Mouse (Mus musculus): Measurements from ENCODE around the gene Anxa4.
A peak's percentile ranks its signal among the peaks of the same experiment; 100 is the strongest.

Gene Anxa4

GRCm38 (mm10) chr6:86754105-86754863 is 39.1 kb downstream of the Anxa4 start:
- peak; percentile 26 for DNase-seq (ENCODE audit: low read depth, low spot score)

GRCm38 (mm10) chr6:86752843-86753485 is 40.4 kb downstream of the Anxa4 start:
- DNase-seq (ENCODE audit: low read depth, low spot score) = no peak

GRCm38 (mm10) chr6:86750961-86751360 is 42.4 kb downstream of the Anxa4 start:
- DNase-seq (ENCODE audit: low read depth, low spot score) = no peak

GRCm38 (mm10) chr6:86749817-86750216 is 43.6 kb downstream of the Anxa4 start:
- DNase-seq (ENCODE audit: low read depth, low spot score) = no peak

GRCm38 (mm10) chr6:86747171-86747570 is 46.2 kb downstream of the Anxa4 start:
- peak; percentile 65 for DNase-seq (ENCODE audit: low read depth, low spot score)

GRCm38 (mm10) chr6:86740652-86741051 is 52.7 kb downstream of the Anxa4 start:
- no peak for DNase-seq (ENCODE audit: low read depth, low spot score)

GRCm38 (mm10) chr6:86736830-86737229 is 56.6 kb downstream of the Anxa4 start:
- DNase-seq (ENCODE audit: low read depth, low spot score) = no peak

- DNase-seq (ENCODE audit: low read depth, low spot score) = no peak
Observed at GRCm38 (mm10) chr6:86736313-86736712, 57.1 kb downstream of the Anxa4 start.

- peak; percentile 99 for DNase-seq (ENCODE audit: low read depth, low spot score)
Observed at GRCm38 (mm10) chr6:86733183-86733876, 60.1 kb downstream of the Anxa4 start, which contains the start of gene Gmcl1. TSS of gene Gmcl1 (minus strand) at chr6:86733383.

- DNase-seq (ENCODE audit: low read depth, low spot score) = peak; percentile 20
Observed at GRCm38 (mm10) chr6:86732276-86733173, 60.9 kb downstream of the Anxa4 start.

GRCm38 (mm10) chr6:86728711-86729110 is 64.7 kb downstream of the Anxa4 start:
- no peak for DNase-seq (ENCODE audit: low read depth, low spot score)

GRCm38 (mm10) chr6:86721977-86722376 is 71.4 kb downstream of the Anxa4 start:
- no peak for DNase-seq (ENCODE audit: low read depth, low spot score)

GRCm38 (mm10) chr6:86708072-86708774 is 85.2 kb downstream of the Anxa4 start:
- DNase-seq (ENCODE audit: low read depth, low spot score) = no peak

GRCm38 (mm10) chr6:86702577-86702976 is 90.8 kb downstream of the Anxa4 start:
- DNase-seq (ENCODE audit: low read depth, low spot score) = no peak

GRCm38 (mm10) chr6:86697903-86698302 is 95.5 kb downstream of the Anxa4 start:
- DNase-seq (ENCODE audit: low read depth, low spot score) = no peak

GRCm38 (mm10) chr6:86696213-86696612 is 97.2 kb downstream of the Anxa4 start:
- DNase-seq (ENCODE audit: low read depth, low spot score) = no peak

GRCm38 (mm10) chr6:86694465-86694864 is 98.9 kb downstream of the Anxa4 start:
- DNase-seq (ENCODE audit: low read depth, low spot score) = peak; percentile 73

GRCm38 (mm10) chr6:86689671-86690070 is 103.7 kb downstream of the Anxa4 start:
- DNase-seq (ENCODE audit: low read depth, low spot score) = no peak

GRCm38 (mm10) chr6:86686971-86687370 is 106.4 kb downstream of the Anxa4 start:
- DNase-seq (ENCODE audit: low read depth, low spot score) = no peak
